Mouse (Mus musculus): ENCODE data around the gene Card11. TPM values are rescaled to one million over a fixed set of nuclear protein-coding genes. Genes with fewer than 3 reads are reported as not detected.

Gene Card11
- polyA plus RNA-seq, 1 experiment from 2014 or later: 0.30 TPM

DNA sequence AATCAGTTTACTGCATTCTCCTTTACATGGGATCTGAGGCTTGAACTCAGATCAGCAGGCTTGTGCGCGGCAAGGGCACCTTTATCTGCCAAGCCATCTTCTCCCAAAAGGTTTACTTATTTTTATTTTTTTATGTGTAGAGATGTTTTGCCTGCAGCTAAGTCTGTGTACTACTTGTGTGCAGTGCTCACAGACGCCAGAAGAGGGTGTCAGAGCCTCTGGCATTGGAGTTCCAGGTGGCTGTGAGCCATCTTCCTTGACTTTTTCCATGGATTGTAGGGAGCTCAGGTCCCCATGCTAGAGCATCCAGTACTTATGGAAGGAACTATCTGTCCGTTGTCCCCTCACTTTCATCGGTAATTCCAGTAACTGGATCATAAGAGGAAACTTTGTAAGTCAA is 140.7 kb downstream of the Card11 start:
- Histone ChIP-seq H3K9ac (no peak overlapping the region), H3K27me3 (no peaks in the 10 kb centered on the region), H3K4me1 (peaks cover 10% of the 10 kb centered on the region), H3K4me2 (no peak overlapping the region), H3K9me3 (replicated peaks) (no peaks in the 10 kb centered on the region), H3K4me3 (replicated peaks) (no peak overlapping the region), H3K36me3 (no peaks in the 10 kb centered on the region), H3K27ac (no peak overlapping the region)
- 87% methylated on average over 5 of the region's 5 CpGs for WGBS
- no peak for ATAC-seq (replicated peaks; ENCODE audit: low FRiP score)

DNA sequence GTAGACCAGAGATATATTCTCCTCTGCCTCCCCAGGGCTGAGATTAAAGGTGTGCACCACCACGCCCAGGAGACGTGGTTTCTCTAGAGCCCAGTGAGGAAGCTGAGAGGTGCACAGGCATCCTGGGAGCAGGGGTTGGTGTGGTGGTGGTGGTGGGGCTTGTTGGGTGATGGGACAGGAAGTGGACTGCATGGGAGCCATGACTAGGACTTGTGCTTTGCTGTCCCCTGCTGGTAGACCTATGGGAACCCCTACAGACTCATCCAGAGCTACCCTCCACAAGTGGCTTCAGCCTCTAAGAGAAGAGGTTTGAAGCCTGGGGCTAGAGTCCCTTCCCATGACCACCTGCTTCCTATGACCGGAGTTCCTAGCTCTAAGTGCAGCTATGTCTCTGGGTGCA is 142.0 kb downstream of the Card11 start:
- Histone ChIP-seq H3K4me2 (no peak overlapping the region), H3K27me3 (no peaks in the 10 kb centered on the region), H3K27ac (no peak overlapping the region), H3K36me3 (no peaks in the 10 kb centered on the region), H3K9me3 (replicated peaks) (no peaks in the 10 kb centered on the region), H3K4me3 (replicated peaks) (no peak overlapping the region), H3K4me1 (peaks cover 22% of the 10 kb centered on the region), H3K9ac (no peak overlapping the region)
- ATAC-seq (replicated peaks; ENCODE audit: low FRiP score): no peak
- 90% methylated on average over 3 of the region's 3 CpGs for WGBS

GRCm38 (mm10) chr5:140857432-140858154 is 142.8 kb downstream of the Card11 start:
- Histone ChIP-seq H3K27me3 (no peaks in the 10 kb centered on the region), H3K4me1 (peaks cover 30% of the 10 kb centered on the region), H3K9ac (no peak overlapping the region), H3K27ac (no peak overlapping the region), H3K36me3 (no peaks in the 10 kb centered on the region), H3K9me3 (replicated peaks) (no peaks in the 10 kb centered on the region), H3K4me3 (replicated peaks) (no peak overlapping the region), H3K4me2 (no peak overlapping the region)
- WGBS: 62% methylated on average over 8 of the region's 8 CpGs
- no peak for ATAC-seq (replicated peaks; ENCODE audit: low FRiP score)

DNA sequence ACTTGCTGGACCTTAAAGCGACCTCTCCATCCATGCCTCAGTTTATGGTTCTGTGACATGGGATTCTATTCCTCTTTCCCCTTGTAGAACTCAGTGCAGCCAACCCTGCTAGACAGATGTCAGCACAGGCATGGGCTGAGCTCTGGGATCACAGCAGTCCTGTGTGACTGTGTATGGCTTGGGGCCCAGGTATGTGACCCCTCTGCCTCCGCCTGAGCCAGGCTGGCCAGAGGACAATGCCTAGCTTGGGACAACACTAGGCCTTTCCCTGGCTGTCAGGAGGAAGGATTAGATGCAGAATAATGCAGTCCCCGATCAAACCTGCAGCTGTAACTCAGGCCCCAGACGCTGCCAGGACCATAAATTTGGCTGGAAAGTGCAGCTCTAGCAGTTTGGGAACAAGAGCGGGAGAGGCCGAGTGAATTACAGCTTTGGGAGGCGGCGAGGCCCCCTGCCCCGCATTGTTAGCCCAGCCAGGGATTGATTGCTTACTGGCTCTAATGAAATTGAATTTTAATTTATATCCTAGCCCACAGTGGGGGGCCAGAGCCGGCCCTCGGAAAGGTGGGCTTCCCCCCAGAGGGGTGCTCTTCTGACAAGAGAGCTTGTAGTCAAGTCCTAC is 144.4 kb downstream of the Card11 start:
- no peak overlapping the region for H3K9ac ChIP-seq
- 32% methylated on average over 11 of the region's 11 CpGs for WGBS
- no peaks in the 10 kb centered on the region for H3K36me3 ChIP-seq
- no peaks in the 10 kb centered on the region for H3K9me3 ChIP-seq (replicated peaks)
- no peak for ATAC-seq (replicated peaks; ENCODE audit: low FRiP score)
- H3K4me1 ChIP-seq: peaks cover 30% of the 10 kb centered on the region
- H3K27ac ChIP-seq: 0 out of 2 replicates have a peak overlapping the region, but pooled peaks have one; percentile 27
- H3K4me3 ChIP-seq (replicated peaks): no peak overlapping the region
- no peak overlapping the region for H3K4me2 ChIP-seq
- H3K27me3 ChIP-seq: no peaks in the 10 kb centered on the region

- Histone ChIP-seq H3K27me3 (0 out of 2 replicates have a peak, but pooled peaks cover under 1% of the 10 kb centered on the region), H3K36me3 (no peaks in the 10 kb centered on the region), H3K4me2 (no peak overlapping the region), H3K4me1 (peaks cover 30% of the 10 kb centered on the region), H3K4me3 (replicated peaks) (no peak overlapping the region), H3K9me3 (replicated peaks) (no peaks in the 10 kb centered on the region), H3K9ac (no peak overlapping the region), H3K27ac (no peak overlapping the region)
- WGBS: 74% methylated on average over 4 of the region's 4 CpGs
- no peak for ATAC-seq (replicated peaks; ENCODE audit: low FRiP score)
Observed at GRCm38 (mm10) chr5:140854700-140855099, 145.7 kb downstream of the Card11 start.

DNA sequence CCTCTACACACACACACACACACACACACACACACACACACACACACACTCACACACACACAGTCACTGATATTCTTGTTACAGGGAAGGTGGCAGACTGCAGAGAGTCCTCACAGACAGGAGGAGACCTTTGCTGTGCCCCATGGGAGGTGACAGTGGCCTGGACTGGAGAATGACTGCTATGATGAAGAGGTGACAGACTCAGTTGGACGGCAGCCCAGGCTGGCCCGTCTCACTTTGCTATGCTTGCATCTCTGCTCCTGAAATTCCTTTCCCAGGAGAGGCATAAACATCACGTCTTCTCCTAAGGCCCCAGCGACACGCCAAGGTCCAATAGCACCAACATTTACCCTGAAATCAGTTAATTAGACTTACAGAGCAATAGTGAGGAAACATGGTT is 146.7 kb downstream of the Card11 start:
- 0 out of 2 replicates have a peak, but pooled peaks cover 4% of the 10 kb centered on the region for H3K27me3 ChIP-seq
- no peak overlapping the region for H3K27ac ChIP-seq
- H3K9ac ChIP-seq: no peak overlapping the region
- WGBS: 66% methylated on average over 5 of the region's 5 CpGs
- no peak overlapping the region for H3K4me3 ChIP-seq (replicated peaks)
- no peaks in the 10 kb centered on the region for H3K9me3 ChIP-seq (replicated peaks)
- no peak for ATAC-seq (replicated peaks; ENCODE audit: low FRiP score)
- peaks cover 30% of the 10 kb centered on the region for H3K4me1 ChIP-seq
- no peaks in the 10 kb centered on the region for H3K36me3 ChIP-seq
- no peak overlapping the region for H3K4me2 ChIP-seq

GRCm38 (mm10) chr5:140852435-140852996 is 147.9 kb downstream of the Card11 start:
- peak; percentile 84 for ATAC-seq (replicated peaks; ENCODE audit: low FRiP score)
- Histone ChIP-seq H3K4me3 (replicated peaks) (no peak overlapping the region), H3K9me3 (replicated peaks) (no peaks in the 10 kb centered on the region), H3K9ac (no peak overlapping the region), H3K27me3 (0 out of 2 replicates have a peak, but pooled peaks cover 4% of the 10 kb centered on the region), H3K4me1 (peaks cover 30% of the 10 kb centered on the region), H3K27ac (0 out of 2 replicates have a peak overlapping the region, but pooled peaks have one; percentile 9), H3K36me3 (no peaks in the 10 kb centered on the region), H3K4me2 (no peak overlapping the region)
- WGBS: 34% methylated on average over 12 of the region's 12 CpGs

- 0 out of 2 replicates have a peak, but pooled peaks have one; percentile 36 for ATAC-seq (replicated peaks; ENCODE audit: low FRiP score)
- Histone ChIP-seq H3K4me2 (no peak overlapping the region), H3K9me3 (replicated peaks) (no peaks in the 10 kb centered on the region), H3K4me1 (no peaks in the 10 kb centered on the region), H3K27ac (no peak overlapping the region), H3K36me3 (no peaks in the 10 kb centered on the region), H3K4me3 (replicated peaks) (no peak overlapping the region), H3K27me3 (0 out of 2 replicates have a peak, but pooled peaks cover 9% of the 10 kb centered on the region), H3K9ac (no peak overlapping the region)
- 13% methylated on average over 5 of the region's 5 CpGs for WGBS
Observed at GRCm38 (mm10) chr5:140847300-140847729, 153.1 kb downstream of the Card11 start.

DNA sequence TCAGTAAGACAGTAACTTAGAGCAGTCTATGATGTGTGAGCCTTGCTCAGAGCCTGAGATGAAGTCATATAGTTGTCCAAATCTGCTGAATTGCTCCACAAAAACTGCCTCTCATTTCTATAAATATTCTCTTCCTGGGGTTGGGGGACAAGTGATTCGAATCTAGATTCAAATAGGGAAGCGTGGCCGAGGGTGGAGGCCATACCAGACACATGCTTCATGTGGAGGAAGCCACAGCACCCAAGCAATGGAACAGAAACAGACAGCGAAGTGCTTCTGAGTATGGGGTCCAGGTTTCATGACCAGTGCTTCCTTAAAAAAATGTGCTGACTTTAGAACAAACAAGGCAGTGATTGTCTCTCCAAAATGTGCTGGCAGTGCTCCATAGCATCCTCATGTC is 158.4 kb downstream of the Card11 start:
- ATAC-seq (replicated peaks; ENCODE audit: low FRiP score): no peak
- H3K9ac ChIP-seq: no peak overlapping the region
- WGBS: 80% methylated on average over 4 of the region's 4 CpGs
- H3K4me1 ChIP-seq: no peaks in the 10 kb centered on the region
- no peak overlapping the region for H3K27ac ChIP-seq
- H3K36me3 ChIP-seq: no peaks in the 10 kb centered on the region
- no peak overlapping the region for H3K4me2 ChIP-seq
- H3K27me3 ChIP-seq: 0 out of 2 replicates have a peak, but pooled peaks cover 5% of the 10 kb centered on the region
- H3K9me3 ChIP-seq (replicated peaks): no peaks in the 10 kb centered on the region
- no peak overlapping the region for H3K4me3 ChIP-seq (replicated peaks)

- 79% methylated on average over 8 of the region's 8 CpGs for WGBS
- Histone ChIP-seq H3K4me3 (replicated peaks) (peak overlapping the region; percentile 31), H3K27ac (no peak overlapping the region)
Observed at GRCm38 (mm10) chr5:140831064-140831431, 169.3 kb downstream of the Card11 start.

GRCm38 (mm10) chr5:140830314-140831063 is 169.9 kb downstream of the Card11 start, which contains the start of gene Gna12:
Gna12 (minus strand) TSS chr5:140830431.
- peaks cover 37% of the 10 kb centered on the region for H3K4me1 ChIP-seq
- peak within 1 kb of the TSS; percentile 81 for H3K27ac ChIP-seq
- H3K4me2 ChIP-seq: peak within 1 kb of the TSS; percentile 93
- ATAC-seq (replicated peaks; ENCODE audit: low FRiP score): peak; percentile 97
- WGBS: under 1% methylated on average over 41 of the region's 49 CpGs
- H3K9me3 ChIP-seq (replicated peaks): no peaks in the 10 kb centered on the region
- H3K27me3 ChIP-seq: no peaks in the 10 kb centered on the region
- H3K9ac ChIP-seq: peak within 1 kb of the TSS; percentile 86
- peak within 1 kb of the TSS; percentile 76 for H3K4me3 ChIP-seq (replicated peaks)
- no peaks in the 10 kb centered on the region for H3K36me3 ChIP-seq

More at GRCm38 (mm10) chr5:140831064-140831431, 169.3 kb downstream of the Card11 start:
- Histone ChIP-seq H3K4me1 (peaks cover 37% of the 10 kb centered on the region), H3K27me3 (no peaks in the 10 kb centered on the region), H3K9me3 (replicated peaks) (no peaks in the 10 kb centered on the region), H3K9ac (no peak overlapping the region), H3K36me3 (no peaks in the 10 kb centered on the region), H3K4me2 (peak overlapping the region; percentile 56)
- no peak for ATAC-seq (replicated peaks; ENCODE audit: low FRiP score)
